Mouse (Mus musculus) kidney, adult 2 months (tissue): ENCODE results near the gene Larp1.

Source experiments
- CTCF ChIP-seq: fragments of 200-500 bp; conservative IDR thresholded peaks from 2 replicates; pipeline ENCODE4 v1.5.1; 2011; ENCODE audit warnings: low read depth, mild to moderate bottlenecking, control low read depth, low read length, moderate library complexity, mixed read lengths; ENCODE audit not compliant: insufficient read depth, insufficient read length
- POLR2A ChIP-seq: fragments of 200-500 bp; IDR thresholded peaks from one replicate; pipeline ENCODE4 v1.6.1; 2011; ENCODE audit warnings: low read depth, low read length, control low read depth

DNA sequence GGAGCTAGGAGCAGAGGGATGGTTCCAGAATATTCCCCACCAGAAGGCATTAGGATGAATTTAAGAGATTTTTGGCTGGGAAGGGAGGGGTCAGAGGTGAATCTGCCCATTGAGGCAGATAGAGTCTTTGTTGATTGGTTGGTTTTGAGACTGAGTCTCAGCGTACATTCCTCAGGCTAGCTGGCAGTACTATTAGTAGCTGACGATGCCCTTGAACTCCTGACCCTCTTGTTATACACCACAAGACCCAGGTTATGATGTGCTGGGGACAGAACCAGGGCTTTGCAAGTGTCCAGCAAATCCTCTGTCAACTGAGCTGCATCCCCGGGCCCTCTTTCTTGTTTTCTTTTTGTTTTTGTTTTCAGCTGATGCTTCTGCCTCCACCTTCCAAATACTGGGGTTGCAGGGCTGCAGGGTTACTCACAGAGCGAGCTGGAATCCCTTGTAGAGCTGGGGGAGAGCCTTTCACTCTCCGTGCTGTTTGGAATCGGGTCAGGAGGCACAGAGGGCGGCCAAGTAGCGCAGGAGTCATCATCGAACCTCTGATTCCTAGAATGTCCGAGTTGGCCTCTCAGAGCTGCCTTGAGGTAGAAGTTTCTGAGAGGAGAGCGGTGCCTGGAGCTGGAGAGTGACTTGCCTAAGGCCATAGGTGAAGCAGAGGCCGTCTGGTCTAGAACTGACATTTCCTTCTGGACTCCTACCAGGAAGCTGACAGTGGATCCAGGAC is 27.6 kb upstream of the Larp1 start:
- TF ChIP-seq POLR2A (no peak), CTCF (no peak)
